Mouse (Mus musculus): ENCODE measurements around the gene Atrip. TPM values are rescaled to one million over a fixed set of nuclear protein-coding genes. Genes with fewer than 3 reads are reported as not detected.

Atrip gene
- total RNA-seq, 2 experiments from 2014 or later: 26.6 to 34.1 TPM

- no peak for DNase-seq (ENCODE audit: low spot score in 2 of 2)
- intact Hi-C loops (cut with DNase I): no loop called here
Observed at GRCm38 (mm10) chr9:109049996-109050673, 23.8 kb downstream of the Atrip start.

- intact Hi-C loops (cut with DNase I): no loop called here
- DNase-seq (ENCODE audit: low spot score in 2 of 2): no peak
Observed at GRCm38 (mm10) chr9:109049316-109049715, 24.6 kb downstream of the Atrip start.

GRCm38 (mm10) chr9:109046306-109046705 lies 27.6 kb downstream of the Atrip start:
- intact Hi-C loops (cut with DNase I): no loop called here
- DNase-seq (ENCODE audit: low spot score in 2 of 2): no peak

- peak in 1 of 2 experiments; percentile 1 for DNase-seq (ENCODE audit: low spot score in 2 of 2)
- intact Hi-C loops (cut with DNase I): no loop called here
Observed at GRCm38 (mm10) chr9:109041351-109041750, 32.6 kb downstream of the Atrip start.

GRCm38 (mm10) chr9:109040906-109041305 lies 33.0 kb downstream of the Atrip start:
- intact Hi-C loops (cut with DNase I): no loop called here
- DNase-seq (ENCODE audit: low spot score in 2 of 2): peak in 1 of 2 experiments; percentile 3

GRCm38 (mm10) chr9:109040216-109040615 lies 33.7 kb downstream of the Atrip start:
- intact Hi-C loops (cut with DNase I): no loop called here
- DNase-seq (ENCODE audit: low spot score in 2 of 2): no peak

- no peak for DNase-seq (ENCODE audit: low spot score in 2 of 2)
- intact Hi-C loops (cut with DNase I): no loop called here
Observed at GRCm38 (mm10) chr9:109039681-109040080, 34.2 kb downstream of the Atrip start.

- DNase-seq (ENCODE audit: low spot score in 2 of 2): peak in 1 of 2 experiments; percentile 4
- intact Hi-C loops (cut with DNase I): no loop called here
Observed at GRCm38 (mm10) chr9:109038901-109039364, 35.0 kb downstream of the Atrip start.

- peak in 1 of 2 experiments; percentile 29 for DNase-seq (ENCODE audit: low spot score in 2 of 2)
- intact Hi-C loops (cut with DNase I): no loop called here
Observed at GRCm38 (mm10) chr9:109038086-109038895, 35.6 kb downstream of the Atrip start, which contains the start of gene Shisa5. Gene Shisa5, plus strand, starts transcription at chr9:109038565.

- intact Hi-C loops (cut with DNase I): no loop called here
- DNase-seq (ENCODE audit: low spot score in 2 of 2): peak in 1 of 2 experiments; percentile 1
Observed at GRCm38 (mm10) chr9:109032435-109032834, 41.5 kb downstream of the Atrip start.

- intact Hi-C loops (cut with DNase I): no loop called here
- peak in 1 of 2 experiments; percentile 2 for DNase-seq (ENCODE audit: low spot score in 2 of 2)
Observed at GRCm38 (mm10) chr9:109031686-109032085, 42.2 kb downstream of the Atrip start.

GRCm38 (mm10) chr9:109031001-109031400 lies 42.9 kb downstream of the Atrip start:
- no peak for DNase-seq (ENCODE audit: low spot score in 2 of 2)
- intact Hi-C loops (cut with DNase I): no loop called here

- intact Hi-C loops (cut with DNase I): no loop called here
- no peak for DNase-seq (ENCODE audit: low spot score in 2 of 2)
Observed at GRCm38 (mm10) chr9:109030312-109030711, 43.6 kb downstream of the Atrip start.

- DNase-seq (ENCODE audit: low spot score in 2 of 2): no peak
- intact Hi-C loops (cut with DNase I): no loop called here
Observed at GRCm38 (mm10) chr9:109028919-109029318, 45.0 kb downstream of the Atrip start.

GRCm38 (mm10) chr9:109028421-109028820 lies 45.5 kb downstream of the Atrip start:
- DNase-seq (ENCODE audit: low spot score in 2 of 2): no peak
- intact Hi-C loops (cut with DNase I): no loop called here

- DNase-seq (ENCODE audit: low spot score in 2 of 2): no peak
- intact Hi-C loops (cut with DNase I): no loop called here
Observed at GRCm38 (mm10) chr9:109027521-109027920, 46.4 kb downstream of the Atrip start.

- peak; percentile 71 to 82 for DNase-seq (ENCODE audit: low spot score in 2 of 2)
- intact Hi-C loops (cut with DNase I): no loop called here
Observed at GRCm38 (mm10) chr9:109022866-109023685, 50.8 kb downstream of the Atrip start.

GRCm38 (mm10) chr9:109021428-109021827 lies 52.5 kb downstream of the Atrip start:
- no peak for DNase-seq (ENCODE audit: low spot score in 2 of 2)
- intact Hi-C loops (cut with DNase I): no loop called here

GRCm38 (mm10) chr9:109016973-109017604 lies 56.8 kb downstream of the Atrip start:
- DNase-seq (ENCODE audit: low spot score in 2 of 2): peak in 1 of 2 experiments; percentile 4
- intact Hi-C loops (cut with DNase I): no loop called here

Data from left cerebral cortex, postnatal 36 days (tissue).